Mouse (Mus musculus) stomach, postnatal 0 days (tissue): ENCODE results near the gene Agk. TPM values are rescaled to one million over a fixed set of nuclear protein-coding genes. Genes with fewer than 3 reads are reported as not detected.
A peak's percentile ranks its signal among the peaks of the same experiment; 100 is the strongest.

Experiments used
- ATAC-seq: fragments of 200-750 bp; cut with Nextera tagmentation; 2 replicates; pipeline ENCODE4 v1.8.0; 2017; ENCODE audit not compliant: low FRiP score, low TSS enrichment
- DNase-seq: peaks from one replicate; pipeline ENCODE4 v3.0.0-alpha.2; 2016; ENCODE audit warnings: low spot score
- H3K27ac ChIP-seq: fragments of 300-500 bp; sonication (generic); replicated peaks from 2 replicates; pipeline ENCODE4 v1.5.1; 2014; ENCODE audit warnings: mild to moderate bottlenecking, control low read depth
- H3K27me3 ChIP-seq: fragments of 300-500 bp; sonication (generic); 2 replicates; pipeline ENCODE4 v1.6.1; 2014; ENCODE audit warnings: low read length; ENCODE audit not compliant: control insufficient read depth, insufficient read depth
- H3K36me3 ChIP-seq: fragments of 300-500 bp; sonication (generic); 2 replicates; pipeline ENCODE4 v1.6.1; 2014; ENCODE audit warnings: low read length, mixed read lengths; ENCODE audit not compliant: control insufficient read depth, insufficient read depth
- H3K4me1 ChIP-seq: fragments of 300-500 bp; sonication (generic); replicated peaks from 2 replicates; pipeline ENCODE4 v1.6.1; 2014; ENCODE audit warnings: antibody characterized with exemption; ENCODE audit not compliant: control insufficient read depth, insufficient read depth
- H3K4me2 ChIP-seq: fragments of 300-500 bp; sonication (generic); replicated peaks from 2 replicates; pipeline ENCODE4 v1.6.1; 2014; ENCODE audit warnings: low read depth, mild to moderate bottlenecking, control low read depth, moderate library complexity
- H3K4me3 ChIP-seq: fragments of 300-500 bp; sonication (generic); 2 replicates; pipeline ENCODE4 v1.5.1; 2014; ENCODE audit warnings: low read depth, low read length, control low read depth
- H3K9ac ChIP-seq: fragments of 300-500 bp; sonication (generic); 2 replicates; pipeline ENCODE4 v1.6.1; 2014; ENCODE audit warnings: mild to moderate bottlenecking, low read length, control low read depth, mixed read lengths
- H3K9me3 ChIP-seq: fragments of 300-500 bp; sonication (generic); 2 replicates; pipeline ENCODE4 v1.6.1; 2016; ENCODE audit warnings: low read length; ENCODE audit not compliant: control insufficient read depth
- CTCF ChIP-seq: IDR thresholded peaks from 2 replicates; pipeline ENCODE4 v1.5.1; 2016; ENCODE audit warnings: antibody characterized with exemption, low read depth, mild to moderate bottlenecking, moderate library complexity
- EP300 ChIP-seq: optimal IDR thresholded peaks from 2 replicates; pipeline ENCODE3; 2016; ENCODE audit warnings: antibody characterized with exemption
- WGBS: fragments of 180-500 bp; shearing (Covaris S2); extraction: QIAGEN DNeasy Blood & Tissue Kit; methylation state at CpG from one replicate; pipeline ENCODE4 v1.1.7; 2014; 5-methylcytosine and 5-hydroxymethylcytosine counted together
- polyA plus RNA-seq: library from polyadenylated mRNA; unstranded; fragments of >200 nt; fragmentation: Nextera tagmentation; extraction: Ambion mirVana; gene quantifications from 2 replicates; pipeline ENCODE4 v1.2.1, GENCODE M21; 2015

Agk gene
- polyA plus RNA-seq, 1 experiment from 2014 or later = 15.7 TPM

GRCm38 (mm10) chr6:40393213-40393612 lies 68.2 kb downstream of the Agk start:
- Histone ChIP-seq H3K9ac (no peak overlapping the region), H3K9me3 (no peaks in the 10 kb centered on the region), H3K36me3 (0 out of 2 replicates have a peak, but pooled peaks cover 6% of the 10 kb centered on the region), H3K4me3 (no peak overlapping the region), H3K4me2 (no peak overlapping the region), H3K27ac (no peak overlapping the region), H3K27me3 (no peaks in the 10 kb centered on the region), H3K4me1 (no peaks in the 10 kb centered on the region)
- ATAC-seq (peak; percentile 90), DNase-seq (peak; percentile 74)
- TF ChIP-seq EP300 (no peak), CTCF (peak; percentile 94)
- 23% methylated on average over 3 of the region's 3 CpGs for WGBS

DNA sequence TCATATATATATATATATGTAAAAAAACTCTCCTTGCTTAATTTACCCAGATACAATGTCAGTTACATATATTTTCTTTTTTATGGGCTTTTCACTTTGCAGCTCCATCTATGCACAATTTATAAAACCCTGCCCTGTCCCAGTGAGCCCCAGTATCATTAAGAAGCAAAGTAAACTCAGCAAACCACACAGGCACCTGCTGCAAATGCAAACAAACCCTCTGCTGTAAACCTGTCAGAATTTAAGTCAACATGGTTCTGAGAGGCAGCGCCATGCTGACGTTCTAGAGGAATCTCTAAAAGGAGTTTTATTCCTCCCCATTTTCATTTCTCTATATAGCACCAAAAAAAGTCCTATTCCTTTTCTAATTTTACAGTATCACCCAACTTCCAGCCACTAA lies 77.1 kb downstream of the Agk start:
- Histone ChIP-seq H3K4me3 (no peak overlapping the region), H3K36me3 (peaks cover 14% of the 10 kb centered on the region), H3K27me3 (no peaks in the 10 kb centered on the region), H3K4me2 (no peak overlapping the region), H3K4me1 (no peaks in the 10 kb centered on the region), H3K9me3 (no peaks in the 10 kb centered on the region), H3K27ac (no peak overlapping the region), H3K9ac (no peak overlapping the region)
- WGBS = 50% methylated on average over 2 of the region's 2 CpGs
- TF ChIP-seq CTCF (no peak), EP300 (no peak)
- peak; percentile 68; the same call in 1 of the 2 replicates for ATAC-seq
- DNase-seq = peak; percentile 30

- no peak for DNase-seq
- ATAC-seq = 0 out of 2 replicates have a peak, but pooled peaks have one; percentile 21
- H3K9ac ChIP-seq = no peak overlapping the region
- H3K27me3 ChIP-seq = no peaks in the 10 kb centered on the region
- no peaks in the 10 kb centered on the region for H3K9me3 ChIP-seq
- TF ChIP-seq CTCF (no peak), EP300 (no peak)
- H3K4me3 ChIP-seq = no peak overlapping the region
- H3K4me2 ChIP-seq = no peak overlapping the region
- no peaks in the 10 kb centered on the region for H3K4me1 ChIP-seq
- H3K36me3 ChIP-seq = peaks cover 17% of the 10 kb centered on the region
- WGBS = 84% methylated on average over 4 of the region's 4 CpGs
- no peak overlapping the region for H3K27ac ChIP-seq
Measured at GRCm38 (mm10) chr6:40403640-40404285, 78.8 kb downstream of the Agk start.

- H3K27me3 ChIP-seq = no peaks in the 10 kb centered on the region
- 90% methylated on average over 3 of the region's 3 CpGs for WGBS
- TF ChIP-seq EP300 (no peak), CTCF (no peak)
- no peak overlapping the region for H3K4me3 ChIP-seq
- ATAC-seq (no peak), DNase-seq (no peak)
- no peaks in the 10 kb centered on the region for H3K9me3 ChIP-seq
- no peak overlapping the region for H3K27ac ChIP-seq
- H3K4me2 ChIP-seq = no peak overlapping the region
- no peak overlapping the region for H3K9ac ChIP-seq
- H3K36me3 ChIP-seq = peaks cover 10% of the 10 kb centered on the region
- no peaks in the 10 kb centered on the region for H3K4me1 ChIP-seq
Measured at GRCm38 (mm10) chr6:40411085-40411484, 86.1 kb downstream of the Agk start.

- Histone ChIP-seq H3K36me3 (peaks cover 5% of the 10 kb centered on the region), H3K4me2 (no peak overlapping the region), H3K27me3 (no peaks in the 10 kb centered on the region), H3K4me3 (no peak overlapping the region), H3K9me3 (no peaks in the 10 kb centered on the region), H3K27ac (no peak overlapping the region), H3K4me1 (no peaks in the 10 kb centered on the region), H3K9ac (no peak overlapping the region)
- WGBS = 80% methylated on average over 5 of the region's 5 CpGs
- TF ChIP-seq CTCF (no peak), EP300 (no peak)
- no peak for DNase-seq
- ATAC-seq = no peak
Measured at GRCm38 (mm10) chr6:40413046-40413445, 88.1 kb downstream of the Agk start.

DNA sequence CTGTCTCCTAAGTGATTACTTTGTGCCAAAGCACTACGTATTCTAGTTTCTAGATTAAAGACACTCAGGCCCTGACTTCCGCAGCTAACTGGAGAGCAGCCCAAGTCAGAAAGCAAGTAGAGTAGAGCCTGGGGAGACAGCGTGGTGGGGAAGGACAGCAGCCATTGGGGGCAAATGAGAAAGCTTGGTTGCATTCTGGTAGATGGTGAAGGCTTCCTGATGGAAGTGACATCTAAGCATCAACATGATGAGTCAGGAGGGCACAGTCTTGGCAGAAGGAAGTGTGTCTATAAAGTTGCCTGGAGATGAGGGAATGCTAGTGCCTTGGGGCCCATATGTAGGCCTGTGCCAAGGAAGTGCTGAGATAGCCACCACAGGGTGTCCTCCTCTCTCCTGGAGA lies 88.6 kb downstream of the Agk start:
- H3K4me1 ChIP-seq = no peaks in the 10 kb centered on the region
- DNase-seq (no peak), ATAC-seq (no peak)
- no peak for TF ChIP-seq EP300
- TF ChIP-seq CTCF = no peak
- peaks cover 4% of the 10 kb centered on the region for H3K36me3 ChIP-seq
- H3K4me2 ChIP-seq = no peak overlapping the region
- no peak overlapping the region for H3K27ac ChIP-seq
- H3K27me3 ChIP-seq = no peaks in the 10 kb centered on the region
- WGBS = 92% methylated on average over 3 of the region's 3 CpGs
- H3K4me3 ChIP-seq = no peak overlapping the region
- no peaks in the 10 kb centered on the region for H3K9me3 ChIP-seq
- H3K9ac ChIP-seq = no peak overlapping the region
